Mouse (Mus musculus) heart, postnatal 0 days (tissue): Measurements from ENCODE around the gene Usp47. TPM values are rescaled to one million over a fixed set of nuclear protein-coding genes. Genes with fewer than 3 reads are reported as not detected.

Source experiments
- ATAC-seq: fragments of 200-750 bp; cut with Nextera tagmentation; 2 replicates; pipeline ENCODE4 v1.8.0; 2017; ENCODE audit warnings: low read depth, moderate number of reproducible peaks, moderate library complexity; ENCODE audit not compliant: insufficient read depth
- DNase-seq: peaks from one replicate; pipeline ENCODE4 v3.0.0-alpha.2; 2016; ENCODE audit warnings: low spot score
- H3K27ac ChIP-seq: fragments of 300-500 bp; sonication (generic); 2 replicates; pipeline ENCODE4 v1.5.1; 2014; ENCODE audit warnings: low read depth, mild to moderate bottlenecking
- H3K27me3 ChIP-seq: fragments of 300-500 bp; sonication (generic); 2 replicates; pipeline ENCODE4 v1.6.1; 2014; ENCODE audit warnings: low read length, mixed read lengths; ENCODE audit not compliant: control insufficient read depth, insufficient read depth
- H3K36me3 ChIP-seq: fragments of 300-500 bp; sonication (generic); replicated peaks from 2 replicates; pipeline ENCODE4 v1.6.1; 2014; ENCODE audit warnings: low read length, mixed read lengths; ENCODE audit not compliant: control insufficient read depth, insufficient read depth
- H3K4me1 ChIP-seq: fragments of 300-500 bp; sonication (generic); 2 replicates; pipeline ENCODE4 v1.6.1; 2014; ENCODE audit warnings: antibody characterized with exemption; ENCODE audit not compliant: control insufficient read depth, insufficient read depth
- H3K4me2 ChIP-seq: fragments of 300-500 bp; sonication (generic); 2 replicates; pipeline ENCODE4 v1.6.1; 2014; ENCODE audit warnings: low read depth, mild to moderate bottlenecking, low read length, moderate library complexity
- H3K4me3 ChIP-seq: fragments of 300-500 bp; sonication (generic); 2 replicates; pipeline ENCODE4 v1.5.1; 2014; ENCODE audit warnings: low read depth, low read length
- H3K9ac ChIP-seq: fragments of 300-500 bp; sonication (generic); replicated peaks from 2 replicates; pipeline ENCODE4 v1.6.1; 2014; ENCODE audit warnings: low read depth, low read length, mixed read lengths
- H3K9me3 ChIP-seq: fragments of 300-500 bp; sonication (generic); replicated peaks from 2 replicates; pipeline ENCODE4 v1.6.1; 2016; ENCODE audit warnings: low read length; ENCODE audit not compliant: control insufficient read depth
- CTCF ChIP-seq: IDR thresholded peaks from 2 replicates; pipeline ENCODE4 v1.5.1; 2016; ENCODE audit warnings: antibody characterized with exemption, control low read depth, low read depth
- EP300 ChIP-seq: IDR thresholded peaks from 2 replicates; pipeline ENCODE4 v1.6.1; 2016; ENCODE audit warnings: antibody characterized with exemption, low read depth
- WGBS: fragments of 180-500 bp; shearing (Covaris S2); extraction: QIAGEN DNeasy Blood & Tissue Kit; methylation state at CpG from one replicate; pipeline ENCODE4 v1.1.7; 2014; 5-methylcytosine and 5-hydroxymethylcytosine counted together
- polyA plus RNA-seq: library from polyadenylated mRNA; unstranded; fragments of >200 nt; fragmentation: Nextera tagmentation; extraction: Ambion mirVana; gene quantifications from 2 replicates; pipeline ENCODE4 v1.2.1, GENCODE M21; 2015
- total RNA-seq: library from RNA; depleted of rRNA; stranded (reverse); fragments of >200 nt; gene quantifications from 2 replicates; pipeline ENCODE4 v1.2.3, GENCODE M21; 2014; ENCODE audit warnings: low replicate concordance; rRNA removed

Gene Usp47
- total and polyA plus RNA-seq, 2 experiments from 2014 or later, result 39.6 to 44.0 TPM

GRCm38 (mm10) chr7:112155194-112155593 lies 131.9 kb downstream of the Usp47 start:
- DNase-seq (peak; percentile 27), ATAC-seq (no peak)
- no peak overlapping the region for H3K9ac ChIP-seq
- H3K4me3 ChIP-seq, result no peak overlapping the region
- H3K27ac ChIP-seq, result peak overlapping the region; percentile 34; the same call in 1 of the 2 replicates
- TF ChIP-seq CTCF (no peak), EP300 (no peak)
- H3K27me3 ChIP-seq, result peaks cover 15% of the 10 kb centered on the region; the same call in 1 of the 2 replicates
- no peaks in the 10 kb centered on the region for H3K36me3 ChIP-seq
- H3K4me1 ChIP-seq, result peaks cover 14% of the 10 kb centered on the region; the same call in 1 of the 2 replicates
- H3K9me3 ChIP-seq, result no peaks in the 10 kb centered on the region
- H3K4me2 ChIP-seq, result peak overlapping the region; percentile 17; the same call in 1 of the 2 replicates
- WGBS, result 28% methylated on average over 1 of the region's 1 CpGs

DNA sequence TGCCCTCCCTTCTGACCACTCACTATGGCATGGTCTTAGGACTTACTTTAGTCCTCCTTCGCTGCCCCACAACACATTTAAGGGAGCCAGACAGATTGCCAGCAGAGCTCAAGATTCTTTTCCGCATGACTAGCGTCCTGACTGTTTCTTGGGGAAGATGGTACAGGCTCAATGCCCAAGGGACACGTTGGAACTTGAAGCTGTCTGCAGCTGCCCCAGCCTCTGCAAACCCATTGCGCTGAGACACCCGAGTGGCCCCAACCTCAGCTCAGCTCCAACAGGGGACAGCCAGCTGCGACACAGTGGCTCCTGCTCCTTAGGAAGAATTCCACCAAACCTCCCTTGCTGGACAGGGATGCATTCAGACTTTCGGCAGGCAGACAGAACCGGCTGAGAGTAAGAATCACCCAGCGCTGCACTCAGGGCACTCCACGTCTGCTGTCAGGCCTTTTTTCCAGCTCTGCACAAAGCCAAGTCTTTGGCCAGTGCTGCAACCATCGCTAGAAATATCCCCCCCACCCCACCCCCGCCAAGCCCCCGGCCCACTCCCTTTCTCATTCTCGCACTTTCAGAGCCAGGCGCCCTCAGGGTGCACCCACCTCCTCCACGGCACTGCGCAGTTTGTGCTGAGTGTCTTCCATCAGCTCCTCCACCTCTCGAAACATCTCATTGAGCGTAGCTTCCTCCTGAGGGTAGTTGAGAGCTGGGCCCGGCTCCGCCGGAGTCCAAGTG lies 134.4 kb downstream of the Usp47 start:
- WGBS, result 15% methylated on average over 23 of the region's 23 CpGs
- H3K9ac ChIP-seq, result peak overlapping the region; percentile 67
- H3K4me2 ChIP-seq, result peak overlapping the region; percentile 78
- no peaks in the 10 kb centered on the region for H3K9me3 ChIP-seq
- peaks cover 18% of the 10 kb centered on the region; the same call in 1 of the 2 replicates for H3K27me3 ChIP-seq
- no peaks in the 10 kb centered on the region for H3K36me3 ChIP-seq
- no peak; the same call in 1 of the 2 replicates for ATAC-seq
- H3K4me3 ChIP-seq, result peak overlapping the region; percentile 54
- no peak for TF ChIP-seq EP300
- H3K27ac ChIP-seq, result peak overlapping the region; percentile 44
- no peak for DNase-seq
- peaks cover 14% of the 10 kb centered on the region; the same call in 1 of the 2 replicates for H3K4me1 ChIP-seq

DNA sequence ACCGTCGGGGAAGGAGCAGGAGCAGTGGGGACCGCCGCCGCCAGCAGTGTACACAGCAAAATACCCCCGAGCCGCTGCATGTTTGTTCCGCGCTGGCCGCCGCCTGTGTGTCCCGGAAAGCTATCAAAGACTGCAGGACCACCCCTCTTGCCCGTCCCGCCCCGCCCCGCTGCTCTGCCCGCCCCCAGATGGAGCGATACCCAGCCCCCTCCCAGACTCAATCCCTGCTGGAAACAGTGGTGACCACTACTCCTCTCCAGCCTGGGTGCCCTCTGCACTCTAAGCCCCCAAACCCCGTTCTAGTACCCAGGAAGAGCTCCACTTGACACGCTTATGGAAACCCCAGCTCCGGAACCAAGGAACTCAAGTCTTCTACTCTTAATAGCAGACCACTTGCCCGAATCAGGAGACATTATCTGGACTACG lies 135.0 kb downstream of the Usp47 start:
- ATAC-seq, result peak; percentile 47
- Histone ChIP-seq H3K36me3 (no peaks in the 10 kb centered on the region), H3K4me2 (peak overlapping the region; percentile 78), H3K27ac (peak overlapping the region; percentile 44), H3K9me3 (no peaks in the 10 kb centered on the region), H3K9ac (peak overlapping the region; percentile 67), H3K4me1 (peaks cover 13% of the 10 kb centered on the region; the same call in 1 of the 2 replicates), H3K27me3 (peaks cover 18% of the 10 kb centered on the region; the same call in 1 of the 2 replicates), H3K4me3 (peak overlapping the region; percentile 54)
- peak; percentile 31 for DNase-seq
- TF ChIP-seq EP300 (no peak), CTCF (no peak)
- under 1% methylated on average over 23 of the region's 23 CpGs for WGBS

DNA sequence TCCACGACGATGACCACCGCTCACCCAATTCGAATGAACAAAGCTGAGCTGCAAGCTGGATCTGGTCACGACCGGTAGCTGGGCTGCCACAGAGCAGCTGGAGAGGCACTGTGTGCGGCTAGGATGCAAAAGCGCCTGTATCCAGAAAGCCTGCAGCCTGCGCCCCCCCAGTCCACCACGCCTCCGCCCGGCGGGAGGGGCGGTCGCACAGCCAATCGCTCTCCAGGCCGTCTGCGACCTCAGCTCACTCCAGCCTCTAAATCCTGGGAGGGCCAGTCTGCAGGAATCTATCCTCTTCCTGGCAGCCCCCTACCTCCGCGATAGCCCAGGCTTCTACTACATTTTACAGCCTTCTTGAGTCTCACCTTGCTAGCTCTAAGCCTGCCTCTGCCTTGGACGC lies 135.6 kb downstream of the Usp47 start, which contains the start of gene Dkk3:
Gene Dkk3 (minus strand): TSS at position 116 of the 400 bp plus-strand sequence.
- ATAC-seq (peak; percentile 52), DNase-seq (no peak)
- WGBS, result 13% methylated on average over 21 of the region's 21 CpGs
- Histone ChIP-seq H3K4me3 (peak within 1 kb of the TSS; percentile 54), H3K4me1 (peaks cover 11% of the 10 kb centered on the region; the same call in 1 of the 2 replicates), H3K4me2 (peak within 1 kb of the TSS; percentile 78), H3K9me3 (no peaks in the 10 kb centered on the region), H3K9ac (peak within 1 kb of the TSS; percentile 67), H3K27me3 (peaks cover 18% of the 10 kb centered on the region; the same call in 1 of the 2 replicates), H3K27ac (peak within 1 kb of the TSS; percentile 44), H3K36me3 (no peaks in the 10 kb centered on the region)
- TF ChIP-seq EP300 (no peak), CTCF (no peak)

DNA sequence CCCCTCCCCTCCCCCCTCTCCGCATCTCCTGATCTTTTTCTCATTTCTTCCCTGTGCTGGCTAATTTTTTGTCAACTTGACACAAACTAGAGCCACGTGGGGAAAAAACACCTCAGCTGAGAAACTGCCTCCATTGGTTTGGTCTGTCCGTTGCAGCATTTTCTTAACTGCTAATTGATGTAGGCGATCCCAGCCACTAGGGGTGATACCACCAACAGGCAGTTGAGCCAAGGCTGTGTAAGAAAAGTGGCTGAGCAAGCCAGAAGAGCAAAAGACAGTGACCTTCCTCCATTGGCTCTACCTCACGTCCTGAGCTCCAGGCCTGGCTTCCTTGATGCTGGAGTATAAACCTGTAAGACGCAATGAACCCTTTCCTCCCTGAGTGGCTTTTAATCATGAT lies 136.5 kb downstream of the Usp47 start:
- Histone ChIP-seq H3K9ac (no peak overlapping the region), H3K9me3 (no peaks in the 10 kb centered on the region), H3K4me1 (peaks cover 11% of the 10 kb centered on the region; the same call in 1 of the 2 replicates), H3K36me3 (no peaks in the 10 kb centered on the region), H3K4me3 (no peak overlapping the region), H3K4me2 (no peak overlapping the region), H3K27ac (no peak overlapping the region), H3K27me3 (peaks cover 18% of the 10 kb centered on the region; the same call in 1 of the 2 replicates)
- no peak for DNase-seq
- no peak for TF ChIP-seq EP300
- TF ChIP-seq CTCF, result peak; percentile 19; the same call in 1 of the 2 replicates
- no peak for ATAC-seq
- WGBS, result 61% methylated on average over 5 of the region's 6 CpGs

Other genes starting within 250 kb of the Usp47 start
- 16.7 and 27.1 TPM in 2 replicates for gene Galnt18, start 243.5 kb upstream of the Usp47 start, total RNA-seq
- 16.5 and 17.0 TPM in 2 replicates for gene Galnt18, start 243.5 kb upstream of the Usp47 start, polyA plus RNA-seq
- 53.8 and 56.0 TPM in 2 replicates for gene Dkk3, start 135.6 kb downstream of the Usp47 start, total RNA-seq
- 90.6 and 96.6 TPM in 2 replicates for gene Dkk3, start 135.6 kb downstream of the Usp47 start, polyA plus RNA-seq
- 136 and 169 TPM in 2 replicates for gene Mical2, start 202.4 kb downstream of the Usp47 start, total RNA-seq
- 59.9 and 78.1 TPM in 2 replicates for gene Mical2, start 202.4 kb downstream of the Usp47 start, polyA plus RNA-seq